Mouse (Mus musculus) gastrocnemius, postnatal 10 days (tissue): ENCODE results near the gene Pqbp1. TPM values are rescaled to one million over a fixed set of nuclear protein-coding genes. Genes with fewer than 3 reads are reported as not detected.

Experiments used
- DNase-seq: peaks from one replicate; pipeline ENCODE4 v3.0.0; 2021; ENCODE audit warnings: mixed read lengths
- total RNA-seq, 2 experiments: library from RNA; stranded (reverse); gene quantifications; 2 replicates each; pipeline ENCODE4 v1.2.3; 2021

Gene Pqbp1
- total RNA-seq, 2 experiments from 2014 or later, result 32.2 to 38.5 TPM

DNA sequence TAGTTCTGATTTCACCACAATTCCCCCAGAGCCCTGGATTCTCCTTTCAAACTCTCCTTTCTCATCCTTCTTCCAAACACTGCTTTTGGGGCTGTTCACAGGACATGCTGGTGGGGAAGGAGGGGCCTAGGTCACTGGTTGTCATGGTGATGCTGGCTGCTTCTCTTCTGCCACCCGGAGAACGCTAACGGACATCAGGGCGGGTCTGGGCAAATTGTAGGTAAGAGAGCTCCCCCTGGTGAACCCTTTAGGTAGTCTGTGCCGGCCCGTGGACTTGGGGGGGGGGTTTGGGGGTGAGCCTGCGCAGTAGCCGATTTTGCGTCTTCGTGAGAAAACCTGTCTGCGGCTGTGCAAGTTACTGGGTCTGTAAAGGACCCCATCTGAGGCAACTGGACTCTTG lies 19.2 kb downstream of the Pqbp1 start:
- peak; percentile 25 for DNase-seq

DNA sequence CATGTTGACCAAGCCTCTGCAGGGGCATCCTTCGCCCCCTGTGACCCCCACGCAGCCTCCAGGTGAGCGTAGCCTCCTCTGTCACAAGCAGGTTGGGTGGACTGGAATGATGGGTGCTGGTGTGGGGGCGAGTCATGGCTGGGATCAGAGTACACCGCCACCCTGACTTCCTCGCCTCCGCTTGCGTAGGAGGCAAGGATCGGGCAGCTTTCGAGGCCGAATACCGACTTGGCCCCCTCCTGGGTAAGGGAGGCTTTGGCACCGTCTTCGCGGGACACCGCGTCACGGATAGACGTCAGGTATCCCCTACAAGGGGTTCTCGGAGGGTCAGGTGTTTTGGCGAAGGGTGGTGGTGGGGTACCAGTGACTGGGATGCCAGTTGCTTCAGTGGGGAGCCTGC lies 20.6 kb downstream of the Pqbp1 start:
- no peak for DNase-seq

DNA sequence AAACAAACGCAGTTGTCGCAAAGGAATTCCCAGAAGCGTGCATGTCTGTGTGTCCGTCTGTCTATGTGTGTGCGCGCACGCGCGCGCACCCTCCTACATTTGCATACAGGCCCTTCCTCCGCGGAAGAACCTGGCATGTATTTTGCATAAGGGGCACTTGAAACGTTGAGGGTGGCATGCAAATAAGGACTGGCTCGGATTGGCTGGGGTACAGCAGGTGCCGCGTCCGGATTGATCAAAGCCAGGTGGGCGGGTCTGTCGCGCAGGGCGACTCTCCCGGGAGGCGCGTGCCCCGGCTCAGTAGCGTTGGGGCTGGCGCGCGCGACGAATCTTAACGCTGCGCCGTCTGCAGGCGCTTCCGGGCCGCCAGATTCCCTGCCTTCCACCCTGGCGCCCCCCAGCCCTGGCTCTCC lies 21.1 kb downstream of the Pqbp1 start, which contains the start of gene Pim2:
TSS of gene Pim2 (plus strand) at position 256 of the 413 bp plus-strand sequence.
- DNase-seq, result peak; percentile 45

DNA sequence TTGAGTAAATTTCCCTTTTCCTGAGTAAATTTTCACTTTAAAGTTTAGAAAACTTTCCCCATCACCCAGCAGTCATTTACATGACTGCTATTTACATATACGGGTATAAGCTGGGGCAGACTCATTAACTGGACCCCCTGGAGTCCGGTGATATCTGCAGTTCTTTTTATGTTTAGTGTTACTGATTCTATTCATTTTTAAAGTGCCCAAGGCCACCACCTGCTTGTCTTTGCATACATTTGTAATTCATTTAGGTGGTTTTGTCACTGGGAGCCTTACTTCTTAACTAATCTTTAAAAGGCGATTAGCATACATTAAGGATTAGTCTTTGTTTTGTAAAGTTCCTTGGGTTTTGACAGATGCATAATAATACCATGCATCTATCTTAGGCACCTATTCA lies 29.2 kb downstream of the Pqbp1 start:
- no peak for DNase-seq

DNA sequence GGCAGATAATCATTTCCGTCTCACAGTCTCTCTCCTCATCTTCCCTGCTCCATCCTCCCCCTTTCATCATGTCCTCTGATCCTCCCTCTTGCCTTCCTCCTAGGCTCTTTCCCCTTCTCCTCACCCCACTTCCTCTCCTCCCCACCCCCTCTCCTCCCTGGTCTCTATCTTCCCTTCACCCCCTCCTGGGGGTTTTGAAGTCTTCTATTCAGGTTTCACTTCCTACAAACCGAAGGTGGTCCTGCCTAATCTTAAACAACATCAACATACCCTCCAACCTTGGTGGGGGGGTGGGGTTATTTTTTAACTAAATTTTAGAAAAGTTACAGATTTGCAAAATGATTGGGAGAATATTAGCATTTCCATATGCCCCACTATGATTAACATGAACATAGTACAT lies 30.6 kb downstream of the Pqbp1 start:
- no peak for DNase-seq

- DNase-seq, result no peak
These were observed 31.9 kb downstream of the Pqbp1 start for GRCm38 (mm10) chrX:7867141-7867540.

DNA sequence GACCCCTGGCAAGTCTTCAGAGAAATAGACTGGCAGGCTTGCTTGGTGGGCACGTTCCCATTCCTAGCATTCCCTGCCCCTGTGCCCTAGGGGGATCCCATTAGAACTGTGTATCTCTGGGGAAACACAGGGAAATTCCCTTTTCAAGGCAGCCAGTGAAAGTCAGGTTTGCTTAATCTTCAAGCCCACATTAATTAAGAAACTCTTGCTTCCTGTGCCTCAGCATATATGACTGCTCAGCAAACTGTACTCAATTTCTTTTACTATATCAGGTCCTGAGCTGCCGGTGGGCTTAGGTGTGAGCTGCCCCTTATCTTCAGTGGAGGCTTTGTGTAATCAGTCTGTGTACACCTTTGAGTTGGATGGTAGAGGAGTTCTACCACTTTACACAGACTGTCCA lies 33.3 kb downstream of the Pqbp1 start:
- no peak for DNase-seq

DNA sequence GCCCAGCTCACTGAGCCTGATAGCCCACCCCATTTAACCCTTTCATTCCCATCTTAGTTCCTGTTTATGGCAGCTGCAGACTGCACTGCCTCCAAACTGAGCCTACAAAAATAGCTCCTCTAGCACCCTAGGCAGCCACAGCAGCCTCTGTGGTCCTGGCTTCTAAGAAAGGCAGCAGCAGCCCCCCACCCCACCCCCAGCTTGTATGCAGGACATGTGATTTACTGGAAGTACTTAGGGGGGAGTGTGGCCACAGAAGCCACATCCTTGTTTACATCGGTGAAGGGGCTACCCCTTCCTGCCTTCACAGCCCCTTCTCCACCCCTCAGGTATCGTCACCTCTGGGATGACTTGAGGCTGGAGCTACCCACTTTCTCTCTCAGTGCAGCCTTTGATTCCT lies 33.7 kb downstream of the Pqbp1 start:
- DNase-seq, result no peak

DNA sequence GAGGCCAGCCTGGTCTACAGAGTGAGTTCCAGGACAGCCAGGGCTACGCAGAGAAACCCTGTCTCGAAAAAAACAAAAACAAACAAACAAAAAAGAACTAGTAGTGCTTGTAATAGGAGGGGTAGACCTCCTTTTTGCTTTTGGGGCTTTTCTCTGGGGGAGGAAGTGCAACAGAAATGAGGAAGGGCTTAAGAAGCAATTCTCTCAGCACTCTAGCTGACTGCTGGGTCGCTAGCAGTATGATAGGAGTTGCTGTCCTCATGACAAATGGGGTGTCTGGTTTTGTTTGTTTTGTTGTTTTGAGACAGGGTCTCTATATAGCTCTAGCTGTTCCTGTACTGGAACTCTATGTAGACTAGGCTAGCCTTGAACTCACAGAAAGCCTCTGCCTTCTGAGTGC lies 34.5 kb downstream of the Pqbp1 start:
- DNase-seq, result no peak

- no peak for DNase-seq
These were observed 35.9 kb downstream of the Pqbp1 start for GRCm38 (mm10) chrX:7863181-7863580.

- no peak for DNase-seq
These were observed 39.8 kb downstream of the Pqbp1 start for GRCm38 (mm10) chrX:7859191-7859753.

DNA sequence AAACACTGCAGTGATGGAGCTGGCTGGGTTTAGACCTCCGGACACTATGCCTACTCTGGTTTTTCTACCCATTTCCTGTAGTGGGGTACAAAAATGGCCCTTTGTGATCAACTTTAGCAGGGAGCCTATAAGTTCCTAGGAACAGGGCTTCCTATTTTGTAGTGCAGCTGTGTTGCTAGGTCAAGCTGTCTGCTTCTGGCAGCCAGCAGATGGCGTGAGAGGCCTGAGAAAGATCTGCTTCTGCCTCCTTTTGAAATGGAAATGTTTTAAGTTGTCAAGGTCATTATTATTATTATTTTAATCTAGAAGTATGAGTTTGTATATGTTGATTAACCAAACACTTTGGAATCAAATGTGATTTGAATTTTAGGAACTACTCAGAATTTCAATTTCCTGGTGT lies 44.5 kb downstream of the Pqbp1 start:
- peak; percentile 21 for DNase-seq

- DNase-seq, result no peak
These were observed 51.2 kb downstream of the Pqbp1 start for GRCm38 (mm10) chrX:7847845-7848244.

Other genes starting within 250 kb of the Pqbp1 start
- 10 to 100 TPM in 1 of 2 experiments, 1 to 10 TPM in 1; 8.7 to 11.1 TPM for gene Prickle3, start 242.0 kb downstream of the Pqbp1 start, total RNA-seq
- gene Plp2, start 227.9 kb downstream of the Pqbp1 start, total RNA-seq, result 10 to 100 TPM; 54.2 to 55.4 TPM
- 1 to 10 TPM; 2.8 to 3.3 TPM for gene Magix, start 218.0 kb downstream of the Pqbp1 start, total RNA-seq
- gene Gpkow, start 202.1 kb downstream of the Pqbp1 start, total RNA-seq, result 10 to 100 TPM; 19.6 to 19.8 TPM
- gene Wdr45, start 184.9 kb downstream of the Pqbp1 start, total RNA-seq, result 10 to 100 TPM; 19.6 to 24.3 TPM
- gene Gm45208, start 177.0 kb downstream of the Pqbp1 start, total RNA-seq, result not detected
- 10 to 100 TPM in 1 of 2 experiments, 1 to 10 TPM in 1; 8.5 to 12.5 TPM for gene Praf2, start 170.8 kb downstream of the Pqbp1 start, total RNA-seq
- gene Ccdc120, start 148.4 kb downstream of the Pqbp1 start, total RNA-seq, result 1 to 10 TPM; 1.0 to 1.5 TPM
- 10 to 100 TPM; 10.5 to 16.7 TPM for gene Tfe3, start 136.7 kb downstream of the Pqbp1 start, total RNA-seq
- gene Gripap1, start 109.5 kb downstream of the Pqbp1 start, total RNA-seq, result 10 to 100 TPM; 15.3 to 22.7 TPM
- gene Kcnd1, start 77.0 kb downstream of the Pqbp1 start, total RNA-seq, result 1 to 10 TPM; 1.2 to 1.3 TPM
- gene Otud5, start 57.9 kb downstream of the Pqbp1 start, total RNA-seq, result 10 to 100 TPM; 21.3 to 27.8 TPM
- 1 to 10 TPM; 1.1 to 2.4 TPM for gene Pim2, start 21.0 kb downstream of the Pqbp1 start, total RNA-seq
- 10 to 100 TPM in 1 of 2 experiments, 1 to 10 TPM in 1; 10.0 to 14.8 TPM for gene Slc35a2, start 15.2 kb downstream of the Pqbp1 start, total RNA-seq
- 10 to 100 TPM; 48.2 to 51.1 TPM for gene Timm17b, start 88 bp upstream of the Pqbp1 start, total RNA-seq
- gene Gm10491, start 8.6 kb upstream of the Pqbp1 start, total RNA-seq, result not detected
- not detected for gene Gm10490, start 10.3 kb upstream of the Pqbp1 start, total RNA-seq
- gene Pcsk1n, start 20.6 kb upstream of the Pqbp1 start, total RNA-seq, result under 1 TPM; 0.16 to 0.52 TPM
- not detected for gene Eras, start 29.3 kb upstream of the Pqbp1 start, total RNA-seq
- 1 to 10 TPM; 6.4 to 8.0 TPM for gene Hdac6, start 48.6 kb upstream of the Pqbp1 start, total RNA-seq
- gene Gata1, start 78.8 kb upstream of the Pqbp1 start, total RNA-seq, result under 1 TPM; 0.12 to 0.41 TPM
- not detected for gene Glod5, start 119.2 kb upstream of the Pqbp1 start, total RNA-seq
- 1 to 10 TPM; 6.4 to 8.6 TPM for gene Suv39h1, start 175.5 kb upstream of the Pqbp1 start, total RNA-seq
- 1 to 10 TPM; 1.3 to 1.9 TPM for gene Was, start 191.2 kb upstream of the Pqbp1 start, total RNA-seq
- 10 to 100 TPM; 21.8 to 25.4 TPM for gene Wdr13, start 233.6 kb upstream of the Pqbp1 start, total RNA-seq
- gene Rbm3, start 246.6 kb upstream of the Pqbp1 start, total RNA-seq, result 100 to 1,000 TPM; 291 to 335 TPM